Mouse (Mus musculus) CD4-positive, CD25-positive, alpha-beta regulatory T cell, adult 2 months (primary cell): ENCODE measurements around the gene Srgap1.

ENCODE experiments used
- DNase-seq: peaks from one replicate; pipeline ENCODE4 v3.0.0-alpha.2; 2012; ENCODE audit warnings: low read depth, low spot score

Gene Srgap1

DNA sequence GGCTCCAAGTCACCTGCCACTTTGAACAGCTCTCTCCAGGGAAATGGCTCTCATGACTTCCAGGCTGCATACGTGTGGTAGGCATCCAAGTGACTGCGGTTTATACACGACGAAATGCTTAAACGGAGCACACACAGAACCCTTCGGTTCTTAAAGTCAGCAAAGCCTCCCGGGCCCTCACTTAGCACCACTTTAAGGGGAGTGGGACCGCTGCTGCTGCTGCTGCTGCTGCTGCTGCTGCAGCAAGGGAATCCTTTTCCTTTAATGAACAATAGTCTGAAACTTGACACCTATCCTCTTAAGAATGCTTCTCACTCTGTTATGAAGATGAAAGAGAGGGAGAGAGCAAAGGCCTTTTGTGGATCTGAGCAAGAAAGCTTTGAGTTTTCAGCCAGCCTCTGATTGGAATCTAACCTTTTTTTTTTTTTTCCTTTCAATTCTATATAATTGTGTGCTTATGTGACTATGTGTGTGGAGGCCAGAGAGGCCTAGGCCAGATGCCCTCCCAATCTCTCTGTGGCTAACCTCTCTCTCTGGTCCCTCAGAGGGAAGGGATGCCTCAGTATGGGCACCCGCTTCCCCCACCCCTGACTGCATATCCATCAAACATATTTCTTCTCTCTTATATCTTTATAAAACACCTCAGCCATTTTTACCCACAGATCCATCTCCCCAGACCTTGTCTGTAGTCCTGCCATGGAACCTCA, 161.4 kb downstream of the Srgap1 start:
- no peak for DNase-seq

DNA sequence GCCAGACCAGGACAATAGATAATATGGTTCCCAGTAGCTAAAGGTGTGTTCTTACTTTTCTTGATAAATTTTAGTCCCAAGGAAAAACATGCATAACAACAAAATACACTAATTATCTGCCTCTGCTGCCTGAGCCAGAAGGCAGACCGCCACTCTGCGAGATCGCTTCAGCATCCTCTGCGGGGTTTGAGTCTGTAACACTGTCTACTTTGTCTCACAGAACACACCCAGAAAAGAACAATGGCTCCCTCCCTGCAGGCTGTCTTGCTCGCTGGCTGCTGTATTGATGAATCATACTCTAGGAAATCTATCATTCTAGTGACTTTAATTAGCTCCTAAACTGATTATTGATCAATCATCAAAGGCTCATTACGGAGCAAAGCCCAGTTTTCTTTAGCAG, 164.7 kb downstream of the Srgap1 start:
- DNase-seq: no peak

DNA sequence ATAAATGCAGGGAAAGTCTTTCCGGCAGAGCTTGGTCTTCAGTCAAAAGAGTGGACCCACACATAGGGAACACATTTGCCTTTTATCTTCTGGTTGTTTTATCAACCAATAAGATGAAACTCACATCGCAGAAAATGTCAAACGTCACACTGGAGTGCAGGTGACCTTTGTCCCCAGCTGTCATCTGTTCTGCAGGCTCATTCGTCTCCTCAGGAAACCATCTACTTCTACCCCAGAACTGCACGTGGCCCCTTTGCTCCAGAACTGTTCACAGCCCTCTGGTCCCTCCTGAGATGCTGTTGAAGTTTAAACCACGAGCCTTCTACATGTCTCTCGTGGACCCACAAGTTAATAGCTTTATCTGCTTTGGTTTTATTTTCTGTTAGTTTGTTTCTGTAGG, 168.3 kb downstream of the Srgap1 start:
- no peak for DNase-seq

DNA sequence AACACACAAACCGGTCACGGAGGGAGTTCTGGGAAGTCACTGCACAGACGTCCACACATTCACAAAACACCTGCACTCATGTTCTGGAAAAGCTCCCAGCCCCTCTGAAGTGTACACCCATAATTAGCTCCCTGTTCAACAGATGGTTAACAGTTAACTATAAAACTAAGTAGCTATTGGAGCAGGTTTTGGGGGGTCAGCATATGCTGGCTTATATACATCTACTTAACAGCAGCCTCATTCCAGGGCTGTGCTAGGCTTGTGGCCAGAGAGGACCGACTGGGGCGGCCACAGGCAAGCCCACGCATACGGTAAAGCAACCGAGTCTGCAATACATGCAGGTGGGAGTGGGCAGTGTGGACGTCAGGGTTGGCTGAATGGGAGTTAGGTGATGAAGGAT, 169.2 kb downstream of the Srgap1 start:
- no peak for DNase-seq

DNA sequence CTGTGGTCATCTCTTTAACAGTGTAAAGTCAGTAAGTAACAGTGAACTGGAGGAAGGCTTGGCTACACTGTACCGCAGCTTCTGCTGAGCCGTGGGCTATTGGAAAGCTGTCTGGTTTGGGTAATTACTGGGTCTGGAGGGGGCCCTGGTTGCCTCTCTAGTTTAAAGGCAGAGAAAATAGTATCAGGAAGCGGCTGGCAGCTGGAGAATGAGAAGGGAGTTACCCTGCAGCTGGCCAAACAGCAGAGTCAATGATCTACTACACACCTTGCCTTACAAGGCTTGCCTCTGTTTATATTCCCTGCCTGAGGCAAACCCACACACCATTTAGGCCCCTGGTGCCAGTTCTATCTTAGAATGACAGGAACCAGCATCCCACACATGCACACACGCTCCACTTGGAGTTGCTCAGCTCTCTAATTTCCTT, 174.0 kb downstream of the Srgap1 start:
- DNase-seq: no peak

DNA sequence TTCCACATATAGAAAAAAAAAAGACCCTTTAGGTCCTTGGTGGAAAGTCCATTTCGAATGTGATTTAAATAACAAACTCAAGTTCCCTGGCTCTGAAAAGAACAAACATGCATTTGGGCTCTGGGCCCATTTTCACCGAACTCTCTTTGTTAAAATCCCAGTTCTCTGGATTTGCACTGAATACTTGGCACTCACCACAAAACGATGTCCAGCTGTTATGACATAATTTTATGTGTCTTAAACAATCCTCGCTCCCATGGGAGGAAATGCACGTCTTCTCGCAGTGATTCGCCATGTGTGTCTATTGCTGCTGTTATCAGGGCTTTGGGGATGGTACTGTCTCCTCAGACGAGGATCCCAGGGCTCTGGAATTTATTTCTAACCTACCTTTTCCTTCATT, 177.2 kb downstream of the Srgap1 start:
- DNase-seq: no peak

DNA sequence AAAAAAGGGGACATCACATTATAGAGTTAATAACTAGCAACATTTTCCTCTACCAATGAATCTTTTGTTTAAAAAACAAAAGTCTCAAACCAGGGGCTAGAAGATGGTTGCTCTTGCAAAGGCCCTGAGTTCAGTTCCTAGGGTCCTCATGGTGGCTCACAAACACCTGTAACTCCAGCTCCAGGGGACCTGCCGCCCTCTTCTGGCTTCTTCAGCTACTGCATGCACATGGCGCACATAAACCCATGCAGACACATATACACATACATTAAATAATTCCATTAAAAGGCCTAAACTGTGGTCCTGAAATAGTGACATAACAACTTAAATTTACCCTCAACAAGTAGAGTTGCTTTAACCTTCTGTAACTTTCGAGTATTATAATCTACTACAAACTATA, 178.9 kb downstream of the Srgap1 start:
- no peak for DNase-seq

DNA sequence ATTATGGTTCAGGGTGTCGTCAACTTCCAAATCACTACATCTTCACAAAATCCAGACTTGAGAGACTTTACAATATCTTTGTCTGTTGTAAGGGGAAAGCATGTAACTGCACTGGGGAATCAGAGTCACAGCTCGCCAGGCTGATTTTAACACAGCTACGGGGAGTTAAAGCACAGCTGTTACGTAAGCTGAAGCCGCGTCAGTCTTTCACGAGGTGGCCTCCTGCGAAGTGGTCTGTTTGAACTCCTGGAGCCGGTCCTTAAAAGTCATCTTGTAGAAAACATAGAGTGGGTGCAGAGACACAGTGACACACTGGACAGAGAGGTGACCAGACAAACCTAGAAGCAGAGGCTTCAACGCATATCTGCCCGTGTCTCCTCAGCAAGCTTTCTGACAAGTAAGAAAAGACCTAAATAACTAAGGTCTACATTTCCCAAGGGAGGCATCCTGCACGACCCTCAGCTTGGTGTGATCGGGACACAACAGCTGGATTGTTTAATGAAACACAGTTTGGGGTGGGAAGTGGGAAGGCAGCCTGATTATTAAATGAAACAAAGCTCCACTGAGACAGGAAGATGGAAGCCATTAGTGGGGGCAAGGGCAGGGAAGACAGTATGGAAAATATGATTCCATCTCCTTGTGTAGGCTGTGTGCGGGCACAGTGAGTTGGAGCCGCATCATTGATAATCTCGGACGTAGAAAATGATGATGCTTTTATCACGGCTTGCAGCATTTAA, 181.4 kb downstream of the Srgap1 start:
- DNase-seq: no peak

DNA sequence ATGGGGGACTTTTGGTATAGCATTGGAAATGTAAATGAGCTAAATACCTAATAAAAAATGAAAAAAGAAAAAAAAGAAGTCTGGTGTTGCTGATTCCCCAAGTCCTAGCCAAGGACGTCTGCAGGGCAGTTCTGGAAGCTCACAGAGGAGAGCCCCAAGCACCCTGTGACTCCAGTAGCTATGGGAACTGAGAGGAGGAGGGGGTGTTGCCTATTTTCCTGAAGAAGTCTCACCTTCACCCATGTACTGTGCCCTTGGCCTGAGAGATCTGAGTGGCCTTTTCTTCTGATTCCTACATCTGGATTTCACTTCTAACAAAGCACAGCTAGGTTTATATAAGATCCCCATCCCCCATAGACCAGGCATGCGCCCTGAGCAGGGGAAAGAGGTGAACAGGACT, 186.2 kb downstream of the Srgap1 start:
- DNase-seq: no peak

DNA sequence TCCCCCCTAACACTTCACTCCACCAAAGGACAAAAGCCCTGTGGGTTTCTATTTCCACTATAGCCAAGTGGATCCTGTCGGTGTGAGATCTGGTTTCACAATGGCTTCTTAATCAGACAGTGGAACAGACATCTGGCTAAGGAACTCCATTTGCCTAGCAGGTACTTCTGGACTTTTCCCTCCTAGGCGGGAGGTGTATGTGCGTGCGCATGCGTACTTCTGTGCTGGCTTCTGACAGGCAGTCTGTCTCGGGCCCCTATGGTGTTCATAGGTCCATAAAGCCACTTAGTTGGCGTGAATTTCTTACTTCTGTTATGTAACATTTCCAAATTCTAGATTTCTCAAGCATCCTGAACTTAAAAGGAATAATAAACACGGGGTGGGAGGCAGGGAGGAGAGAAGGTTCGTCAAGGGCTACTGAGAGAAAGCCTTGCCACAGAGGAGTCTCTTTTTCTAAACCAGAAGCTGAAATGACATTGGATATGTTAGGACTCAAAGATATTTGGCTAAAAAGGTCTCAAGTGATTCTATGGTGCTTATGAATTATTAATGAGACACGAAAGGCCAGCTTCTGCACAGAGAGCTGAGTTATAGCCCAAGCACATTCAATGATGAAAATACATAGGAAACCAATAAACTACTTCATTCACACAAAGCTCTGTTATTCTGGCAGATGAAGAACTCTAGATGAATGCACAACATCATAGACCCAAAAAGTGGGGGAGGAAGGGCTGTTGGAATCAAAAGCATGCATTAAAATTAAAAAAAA, 187.1 kb downstream of the Srgap1 start:
- no peak for DNase-seq

DNA sequence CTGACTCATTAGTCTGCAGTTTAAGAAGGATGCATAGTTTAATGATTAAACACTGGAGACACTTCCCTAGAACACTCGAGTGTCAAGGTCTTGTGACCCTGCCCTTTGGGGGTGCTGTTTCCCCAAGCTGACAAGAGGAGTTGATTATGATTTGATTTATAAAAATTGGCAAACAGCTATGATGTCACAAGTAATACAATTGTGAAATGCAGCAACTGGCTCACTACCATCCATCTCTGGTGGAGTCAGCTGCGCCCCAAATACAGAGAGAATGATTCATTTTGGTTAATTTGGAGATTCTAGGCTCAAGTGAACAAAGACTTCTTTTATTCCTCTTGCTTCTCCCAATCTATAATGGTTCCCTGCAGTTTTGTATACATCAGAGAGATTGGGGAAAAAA, 188.2 kb downstream of the Srgap1 start:
- DNase-seq: peak; percentile 16

DNA sequence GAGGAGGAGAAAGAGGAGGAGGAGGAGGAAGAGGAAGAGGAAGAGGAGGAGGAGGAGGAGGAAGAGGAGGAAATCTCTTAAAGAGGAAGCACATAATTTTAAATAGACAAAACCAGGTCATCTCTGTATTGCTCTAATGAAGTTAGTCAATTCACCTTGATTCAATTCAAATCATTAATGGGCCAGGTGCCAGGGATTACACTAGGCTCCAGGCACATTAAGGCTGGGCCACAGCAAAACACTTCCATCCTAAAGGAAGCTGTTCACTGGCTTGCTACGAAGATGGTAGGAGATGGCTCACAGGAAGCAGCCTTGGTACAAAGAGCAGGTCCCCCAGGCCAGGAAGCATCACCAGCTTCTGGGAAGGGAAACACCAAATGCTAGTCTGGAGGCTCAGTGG, 189.0 kb downstream of the Srgap1 start:
- DNase-seq: no peak

DNA sequence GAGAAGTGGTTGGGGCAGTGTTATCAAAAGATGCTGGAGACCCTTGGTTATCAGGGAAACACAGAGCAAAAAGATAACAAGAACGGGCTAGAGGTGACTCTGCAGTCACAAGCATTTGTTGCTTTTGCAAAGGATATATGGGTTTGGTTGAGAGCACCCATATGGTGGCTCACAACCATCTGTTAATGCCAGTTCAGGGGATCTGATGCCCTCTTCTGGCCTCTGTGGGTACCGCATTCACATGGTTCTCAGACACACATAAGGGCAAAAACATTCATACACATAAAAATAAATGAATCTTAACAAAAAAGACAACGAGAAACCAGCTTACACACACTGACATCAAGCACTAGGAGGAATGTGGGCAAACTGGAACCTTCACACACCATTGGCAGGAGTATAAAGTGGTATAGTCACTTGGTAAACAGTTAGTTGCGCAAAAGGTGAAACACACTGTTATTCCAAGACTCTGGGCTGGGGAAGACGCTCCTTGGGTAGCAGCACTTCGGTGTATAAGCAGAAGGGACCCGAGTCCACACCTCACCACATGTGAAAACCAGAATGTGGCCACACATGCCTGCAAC, 191.2 kb downstream of the Srgap1 start:
- peak; percentile 34 for DNase-seq

DNA sequence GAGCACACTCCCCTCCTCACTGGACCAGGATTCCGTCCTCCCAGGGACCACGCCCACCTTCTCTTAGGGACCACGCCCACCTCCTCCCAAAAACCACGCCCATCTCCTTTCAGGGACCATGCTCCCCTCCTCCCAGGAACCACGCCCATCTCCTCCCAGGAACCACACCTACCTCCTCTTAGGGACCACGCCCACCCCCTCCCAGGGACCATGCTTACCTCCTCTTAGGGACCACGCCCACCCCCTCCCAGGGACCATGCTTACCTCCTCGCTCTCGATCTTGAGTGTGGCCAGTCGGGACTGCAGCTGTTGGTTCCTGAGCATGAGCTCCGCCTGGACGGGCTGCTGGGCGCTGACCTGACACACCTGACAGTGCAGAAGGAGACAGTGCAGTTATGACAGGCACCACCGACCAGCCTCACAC, 193.7 kb downstream of the Srgap1 start:
- DNase-seq: no peak

DNA sequence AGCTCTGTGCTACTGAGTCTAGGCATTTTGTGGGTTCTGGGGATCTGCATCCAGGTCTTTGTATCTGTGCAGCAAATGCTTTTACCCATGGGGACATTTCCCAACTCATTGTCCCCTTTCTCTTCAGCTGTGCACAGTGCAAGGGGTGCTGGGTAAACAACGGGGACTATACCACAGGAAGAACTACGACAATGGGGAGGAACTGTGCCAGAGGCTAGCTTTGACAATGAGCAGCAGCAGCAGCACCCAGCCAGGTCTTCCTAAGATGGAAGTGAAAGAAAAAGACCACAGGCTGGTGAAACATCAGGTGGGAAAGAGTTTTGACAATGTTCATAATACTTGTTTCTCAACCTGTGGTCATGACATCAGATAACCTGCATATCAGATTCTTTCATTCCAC, 197.6 kb downstream of the Srgap1 start:
- no peak for DNase-seq

DNA sequence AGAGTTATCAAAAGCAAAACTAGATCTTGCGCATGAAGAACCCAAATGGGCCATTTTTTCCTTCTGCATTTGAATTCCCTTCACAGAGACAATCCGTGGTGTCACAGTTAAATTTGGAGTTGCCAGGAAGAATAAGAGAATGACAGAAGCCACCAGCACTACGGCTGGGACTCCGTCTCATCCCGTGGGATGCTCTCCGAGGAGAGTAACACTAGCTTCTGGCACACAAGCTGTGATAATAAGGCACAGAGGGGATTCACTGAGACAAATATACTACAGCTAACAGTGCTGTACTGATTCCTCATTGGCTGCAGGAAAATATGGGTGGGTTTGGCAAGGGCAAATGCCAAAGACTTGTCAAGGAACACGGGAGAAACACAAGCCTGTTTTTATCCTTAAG, 201.4 kb downstream of the Srgap1 start:
- no peak for DNase-seq

DNA sequence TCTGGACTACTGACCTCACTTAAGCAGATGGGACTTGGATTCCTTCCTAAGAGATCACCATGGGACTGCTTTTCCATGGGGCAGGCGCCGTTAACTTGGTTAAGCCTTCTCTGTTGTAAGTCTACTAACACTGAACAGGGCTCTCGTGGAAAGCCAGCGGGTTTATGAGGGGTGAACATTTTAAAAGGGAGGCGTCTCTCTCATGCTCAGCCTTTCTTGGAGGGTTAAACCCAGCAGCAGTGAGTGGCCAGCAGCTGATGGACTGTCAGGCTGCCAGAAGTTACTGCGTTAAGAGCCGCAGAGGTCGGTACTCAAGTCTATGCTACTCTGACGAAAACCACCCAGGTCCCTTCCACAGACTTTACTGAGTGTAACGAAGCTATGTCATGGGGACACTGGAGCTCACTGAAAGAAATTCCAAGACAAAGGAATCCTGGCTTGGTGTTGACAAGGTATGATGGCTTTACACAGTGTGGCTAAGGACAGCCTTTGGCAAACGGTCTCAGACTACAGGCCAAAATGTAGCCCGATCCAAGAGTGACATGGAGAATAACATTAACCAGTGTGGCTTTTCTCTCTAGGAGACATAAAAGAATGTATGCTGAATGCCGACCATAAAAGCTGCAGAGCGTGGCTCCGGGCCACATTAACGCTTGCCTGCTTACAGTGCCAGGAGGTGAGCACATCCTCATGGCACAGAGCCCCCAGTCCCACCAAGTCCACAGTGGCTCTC, 209.8 kb downstream of the Srgap1 start:
- no peak for DNase-seq

DNA sequence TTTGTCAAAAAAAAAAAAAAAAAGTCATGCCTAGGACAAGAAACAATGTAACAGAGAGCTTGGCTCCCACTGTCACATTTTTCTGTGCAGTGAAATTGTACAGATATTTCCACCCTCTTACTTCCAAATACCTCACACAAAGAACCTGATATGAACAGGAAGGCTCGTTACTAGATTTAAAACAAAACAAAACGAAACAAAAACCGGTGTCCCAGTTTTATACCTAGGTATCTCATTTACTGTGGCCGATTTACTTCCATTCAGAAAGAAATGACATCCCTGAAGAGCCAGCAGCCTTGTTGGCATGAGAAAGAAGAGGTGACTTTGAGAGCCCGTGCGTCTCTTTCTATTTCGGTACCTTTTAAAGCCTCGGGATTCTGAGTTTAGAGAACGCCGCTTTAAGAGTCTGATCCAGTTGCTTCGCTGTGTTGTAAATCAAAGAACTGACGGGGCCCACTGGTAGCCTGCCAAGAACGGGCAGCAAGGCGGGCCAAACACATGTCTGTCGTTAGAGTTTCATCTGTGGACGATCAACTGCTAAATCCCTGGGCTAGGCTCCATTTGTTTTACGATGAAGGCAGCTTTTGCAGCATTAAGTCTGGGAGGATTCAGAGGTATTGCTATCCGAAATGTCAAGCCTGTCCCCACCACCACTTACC, 210.5 kb downstream of the Srgap1 start:
- peak; percentile 10 for DNase-seq

DNA sequence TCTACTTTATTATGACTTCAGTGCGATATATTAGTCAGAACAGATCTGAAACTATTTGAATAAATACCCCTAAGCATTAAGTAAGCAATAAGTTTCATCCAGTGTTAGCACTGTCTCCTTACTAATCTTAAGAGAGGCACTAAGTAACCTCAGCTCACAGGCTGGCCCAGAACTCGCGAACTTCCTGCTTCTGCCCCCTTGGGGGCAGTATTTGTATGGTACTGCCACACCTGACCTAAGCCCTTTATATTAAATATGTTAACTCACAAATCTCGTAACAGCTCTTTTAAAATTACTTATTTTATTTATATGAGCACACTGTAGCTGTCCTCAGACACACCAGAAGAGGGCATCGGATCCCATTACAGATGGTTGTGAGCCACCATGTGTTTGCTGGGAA, 213.7 kb downstream of the Srgap1 start:
- DNase-seq: peak; percentile 56

DNA sequence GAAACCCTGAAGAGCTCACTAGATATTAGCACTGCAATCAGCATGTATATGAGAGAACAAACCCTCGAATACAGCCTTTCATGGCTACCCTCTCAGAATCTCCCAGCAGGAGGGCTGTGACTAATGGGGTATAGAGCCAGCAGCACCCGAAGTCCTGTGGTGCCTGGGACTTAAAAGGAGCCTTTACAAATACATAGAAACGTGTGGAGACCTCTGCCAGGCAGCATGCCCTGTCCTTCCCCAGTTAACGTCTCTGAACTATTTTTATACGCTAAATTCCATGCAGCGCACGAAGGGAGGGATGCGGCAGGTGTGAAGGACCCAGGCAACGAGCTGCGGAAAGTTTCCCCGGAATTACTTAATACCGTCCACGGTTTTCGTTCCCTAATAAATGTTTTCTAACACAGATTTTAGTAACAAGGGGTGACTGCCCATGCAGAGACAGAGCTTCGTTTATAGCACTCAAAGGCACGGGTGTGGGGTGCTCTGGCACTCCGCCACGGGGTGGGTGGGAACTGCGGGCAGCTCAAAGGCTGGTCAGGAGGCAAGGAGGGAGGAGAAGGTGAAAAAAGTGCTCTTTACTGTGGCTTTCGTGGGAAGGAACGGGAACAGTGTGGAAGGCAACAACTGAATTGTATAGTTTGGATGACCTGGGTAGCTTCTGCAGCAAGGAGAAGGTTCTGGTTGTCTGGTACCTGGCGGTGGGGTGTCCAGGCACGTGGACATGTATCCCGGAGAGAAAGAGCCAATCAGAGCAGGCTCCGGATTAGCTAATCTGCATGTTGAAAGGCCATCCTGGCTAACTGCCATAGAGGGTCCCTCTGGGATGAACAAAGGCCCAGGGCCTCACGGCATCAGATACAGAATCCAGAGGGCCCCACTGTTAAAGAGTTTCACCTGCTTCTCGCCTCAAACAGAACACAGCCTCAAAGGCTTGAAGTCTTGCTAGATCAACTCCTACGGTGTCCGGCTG, 216.5 kb downstream of the Srgap1 start:
- no peak for DNase-seq
